12 mouse cellular contexts compared by ENCODE assay signal in the genomic region with DNA sequence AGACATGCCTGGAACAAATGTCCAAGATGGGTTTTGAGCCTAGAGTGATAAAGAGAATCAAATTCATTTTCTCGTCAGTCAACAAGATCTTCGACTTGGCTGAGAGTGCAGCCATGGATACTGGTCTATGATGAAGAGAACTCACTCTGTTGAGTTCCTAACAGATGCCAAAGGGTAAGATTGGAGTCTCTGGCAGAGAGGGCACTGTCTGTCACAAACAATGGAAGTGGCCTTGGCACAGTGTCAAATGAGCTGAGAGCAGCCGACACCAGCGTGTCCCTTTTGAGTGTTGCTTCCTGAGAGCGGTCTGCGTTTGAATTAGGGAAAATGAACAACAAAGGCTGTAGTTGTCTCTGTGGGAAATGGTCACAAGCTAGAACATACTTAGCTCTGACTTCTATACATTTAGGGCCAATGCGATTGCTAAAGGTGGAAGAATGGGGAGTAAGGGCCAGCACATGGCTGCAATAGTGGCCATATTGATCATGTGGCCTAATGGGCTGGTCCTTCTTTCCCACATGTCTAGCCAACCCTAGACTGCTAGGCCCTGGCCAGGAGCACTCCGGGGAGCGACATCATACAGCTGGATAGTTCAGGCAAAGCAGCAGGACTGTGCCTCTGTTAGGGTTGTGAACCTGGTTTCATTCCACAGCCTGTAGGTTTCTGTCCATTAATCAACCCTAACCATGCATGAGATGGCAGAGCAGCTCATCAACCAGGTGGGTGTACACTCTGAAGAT. TPM values are rescaled to one million over a fixed set of nuclear protein-coding genes. Genes with fewer than 3 reads are reported as not detected.
A peak's percentile ranks its signal among the peaks of the same experiment; 100 is the strongest.
DNase-seq lines count a peak whose midpoint lies in the region; ATAC-seq and TF ChIP-seq lines count a peak whose summit lies in the region.
"Had no signal": no experiment of that assay in that cellular context is flagged by ENCODE, and none has a peak within 500 bp of the region (broad histone marks: within the 10 kb centered on the region; RNA-seq: fewer than 3 reads in every experiment).

No protein-coding gene starts in this region.

- no peak overlapping the region for H3K9ac ChIP-seq in kidney, embryonic 16.5 days (replicated peaks; ENCODE audit: low read length)
- no peak overlapping the region for H3K9ac ChIP-seq in midbrain, postnatal 0 days (replicated peaks; ENCODE audit: low read length, poor library complexity, severe bottlenecking)
- H3K9ac ChIP-seq: embryonic facial prominence, embryonic 12.5 days; liver, embryonic 13.5 days had no signal

- peak; percentile 77 to 80 for DNase-seq in cerebellum, postnatal 10 days
- no peak for DNase-seq in cerebellum, adult 8-10 months
- DNase-seq in kidney, adult 2 months = peak; percentile 40
- peak; percentile 77 for DNase-seq in retina, postnatal 1 day
- DNase-seq in retina, embryonic 14.5 days (ENCODE audit: low spot score) = no peak
- peak; percentile 83 for DNase-seq in midbrain, postnatal 0 days (ENCODE audit: low spot score)
- no peak for DNase-seq in urinary bladder, postnatal 36 days (ENCODE audit: low spot score in 2 of 2)
- DNase-seq: kidney, adult 11 months; liver, embryonic 13.5 days; thymus, adult 18-20 months had no signal

- no peak for TF ChIP-seq CTCF in kidney, adult 2 months (conservative IDR thresholded peaks at IDR 0.05; ENCODE audit: insufficient read depth, insufficient read length, low read depth, low read length)
- TF ChIP-seq CTCF in midbrain, postnatal 0 days (IDR thresholded peaks at IDR 0.05) = no peak

- H3K27me3 ChIP-seq in kidney, adult 2 months (replicated peaks; ENCODE audit: control insufficient read depth, insufficient read depth, low read length) = no peaks in the 10 kb centered on the region
- no peaks in the 10 kb centered on the region for H3K27me3 ChIP-seq in kidney, embryonic 16.5 days (ENCODE audit: insufficient read depth, low read length)
- no peaks in the 10 kb centered on the region for H3K27me3 ChIP-seq in midbrain, postnatal 0 days (ENCODE audit: insufficient read depth, low read length)
- H3K27me3 ChIP-seq: embryonic facial prominence, embryonic 12.5 days; liver, embryonic 13.5 days had no signal

- H3K4me3 ChIP-seq in kidney, adult 2 months (ENCODE audit: insufficient read depth, low read depth, low read length) = no peak overlapping the region
- H3K4me3 ChIP-seq in kidney, embryonic 16.5 days (ENCODE audit: low read length) = no peak overlapping the region
- no peak overlapping the region for H3K4me3 ChIP-seq in midbrain, postnatal 0 days (ENCODE audit: low read depth, low read length)
- H3K4me3 ChIP-seq: embryonic facial prominence, embryonic 12.5 days; liver, embryonic 13.5 days had no signal

- peaks cover 13% of the 10 kb centered on the region; the same call in 1 of the 2 replicates for H3K4me1 ChIP-seq in kidney, adult 2 months (ENCODE audit: control insufficient read depth, insufficient read depth, low read length)
- no peaks in the 10 kb centered on the region for H3K4me1 ChIP-seq in kidney, embryonic 16.5 days (ENCODE audit: insufficient read depth, low read length)
- H3K4me1 ChIP-seq in midbrain, postnatal 0 days (ENCODE audit: insufficient read depth, low read length) = no peaks in the 10 kb centered on the region

- no peaks in the 10 kb centered on the region for H3K36me3 ChIP-seq in kidney, adult 2 months (ENCODE audit: control insufficient read depth, insufficient read depth, low read length)
- H3K36me3 ChIP-seq in kidney, embryonic 16.5 days (ENCODE audit: insufficient read depth, low read length) = no peaks in the 10 kb centered on the region
- no peaks in the 10 kb centered on the region for H3K36me3 ChIP-seq in midbrain, postnatal 0 days (ENCODE audit: insufficient read depth, low read length)
- H3K36me3 ChIP-seq: embryonic facial prominence, embryonic 12.5 days; liver, embryonic 13.5 days had no signal

- TF ChIP-seq POLR2A in kidney, adult 2 months (IDR thresholded peaks at IDR 0.05; ENCODE audit: low read depth, low read length) = no peak

- WGBS in kidney, adult 2 months = 79% methylated on average over 9 of the region's 9 CpGs
- 87% methylated on average over 9 of the region's 9 CpGs for WGBS in kidney, embryonic 16.5 days
- 72% methylated on average over 9 of the region's 9 CpGs for whole genome bisulfite sequencing in midbrain, postnatal 0 days

- H3K4me2 ChIP-seq in kidney, embryonic 16.5 days (replicated peaks; ENCODE audit: low read depth, low read length) = no peak overlapping the region
- no peak overlapping the region for H3K4me2 ChIP-seq in midbrain, postnatal 0 days (ENCODE audit: low read depth, low read length, poor library complexity, severe bottlenecking)
- H3K4me2 ChIP-seq: embryonic facial prominence, embryonic 12.5 days; liver, embryonic 13.5 days had no signal

- H3K27ac ChIP-seq in kidney, adult 2 months (ENCODE audit: insufficient read depth, low read depth, low read length) = peak overlapping the region; percentile 80
- H3K27ac ChIP-seq in kidney, embryonic 16.5 days (ENCODE audit: low read length) = no peak overlapping the region
- no peak overlapping the region for H3K27ac ChIP-seq in midbrain, postnatal 0 days (ENCODE audit: low read depth, low read length)
- H3K27ac ChIP-seq: embryonic facial prominence, embryonic 12.5 days had no signal

- no peak for ATAC-seq in kidney, embryonic 16.5 days (ENCODE audit: low FRiP score, low TSS enrichment)
- ATAC-seq in midbrain, postnatal 0 days (ENCODE audit: low FRiP score) = no peak

- H3K9me3 ChIP-seq in kidney, embryonic 16.5 days (ENCODE audit: low read length) = no peaks in the 10 kb centered on the region
- H3K9me3 ChIP-seq in midbrain, postnatal 0 days (ENCODE audit: low read length) = no peaks in the 10 kb centered on the region
- H3K9me3 ChIP-seq: embryonic facial prominence, embryonic 12.5 days; liver, embryonic 13.5 days had no signal

RNA-seq across cellular contexts. Expression of a gene that starts 39.3 kb away (rescaled TPM):
- 23.9 and 25.9 TPM in 2 replicates for polyA plus RNA-seq in kidney, adult 2 months (2012; rRNA removed)
- polyA plus RNA-seq in kidney, embryonic 16.5 days (2015; fragmentation: Nextera tagmentation; extraction: Ambion mirVana) = 8.3 and 8.7 TPM in 2 replicates
- 163 and 213 TPM in 2 replicates for total RNA-seq in midbrain, postnatal 0 days (2014; rRNA removed)
- 92.8 and 93.2 TPM in 2 replicates for polyA plus RNA-seq in midbrain, postnatal 0 days (2015; fragmentation: Nextera tagmentation; extraction: Ambion mirVana)

Comparison
In these comparisons a context has a peak if more than half of its experiments do, and no peak if none do; other contexts are left out.
1. DNase-seq: peak in cerebellum, postnatal 10 days (2 of 2), kidney, adult 2 months (single experiment), retina, postnatal 1 day (single experiment) and midbrain, postnatal 0 days (single experiment); none in cerebellum, adult 8-10 months (single experiment), retina, embryonic 14.5 days (single experiment) and urinary bladder, postnatal 36 days (0 of 2).